15 mouse cellular contexts compared by ENCODE assay signal in genomic region chr11:20245316-20245715, GRCm38 (mm10).
"Had no signal": no experiment of that assay in that cellular context is flagged by ENCODE, and none has a peak within 500 bp of the region (broad histone marks: within the 10 kb centered on the region; RNA-seq: fewer than 3 reads in every experiment).

No protein-coding gene starts in this region.

- H3K4me3 ChIP-seq: layer of hippocampus, adult 2 months; left cerebral cortex, adult 2 months; liver, embryonic 13.5 days; midbrain, embryonic 10.5 days; neural tube, embryonic 13.5 days had no signal

- H3K27me3 ChIP-seq: liver, embryonic 13.5 days; neural tube, embryonic 13.5 days had no signal

- DNase-seq: kidney, adult 2 months; layer of hippocampus, adult 9-11 months; layer of hippocampus, postnatal 36 days; liver, embryonic 13.5 days; lung, adult 2 months; lung, postnatal 14 days; lung, postnatal 4 days; midbrain, embryonic 14.5 days; thymus, adult 2 months; thymus, postnatal 14 days; thymus, postnatal 4 days had no signal

- H3K9me3 ChIP-seq: liver, embryonic 13.5 days; midbrain, embryonic 10.5 days; neural tube, embryonic 13.5 days had no signal
